Comparison of ENCODE assay signal across 12 mouse cellular contexts in the genomic region with DNA sequence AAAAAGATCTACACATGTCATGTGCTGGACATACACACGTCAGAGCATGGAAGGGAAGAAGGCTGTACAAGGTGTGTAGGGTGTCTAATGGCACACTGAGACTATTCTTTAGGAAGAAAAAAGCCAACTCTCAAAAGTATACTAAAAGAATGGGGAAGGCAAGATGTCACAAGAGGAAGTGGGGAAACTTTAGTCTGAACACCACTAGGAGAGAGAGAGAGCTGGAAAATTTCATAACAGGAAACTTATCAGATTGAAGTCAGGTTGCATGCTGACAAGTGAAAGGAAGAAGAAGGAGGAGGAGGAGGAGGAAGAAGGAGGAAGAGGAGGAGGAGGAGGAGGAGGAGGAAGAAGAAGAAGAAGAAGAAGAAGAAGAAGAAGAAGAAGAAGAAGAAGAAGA.
"Had no signal": no experiment of that assay in that cellular context is flagged by ENCODE, and none has a peak within 500 bp of the region (broad histone marks: within the 10 kb centered on the region; RNA-seq: fewer than 3 reads in every experiment).

No protein-coding gene starts in this region.

- ATAC-seq: liver, postnatal 0 days; lung, postnatal 0 days; midbrain, embryonic 16.5 days had no signal

- DNase-seq: liver, embryonic 13.5 days; liver, postnatal 0 days; lung, adult 2 months; lung, postnatal 14 days; lung, postnatal 36 days; midbrain, embryonic 14.5 days; right cerebral cortex, postnatal 14 days; thymus, adult 18-20 months; thymus, postnatal 14 days; thymus, postnatal 36 days had no signal
